Mouse (Mus musculus) MEL (cell line): ENCODE data around the gene Zfp607a. TPM values are rescaled to one million over a fixed set of nuclear protein-coding genes. Genes with fewer than 3 reads are reported as not detected.

Experiments
- DNase-seq: peaks from one replicate; pipeline ENCODE4 v3.0.0; 2011; ENCODE audit warnings: low read depth, low spot score
- H3K27ac ChIP-seq: 2 replicates; pipeline ENCODE4 v1.5.1; 2012; ENCODE audit warnings: low read depth, mild to moderate bottlenecking, control low read depth, low read length, moderate library complexity; ENCODE audit not compliant: control insufficient read depth
- H3K27me3 ChIP-seq, 2 experiments: fragments of 150-350 bp in 1 of 2; sonication (generic) in 1 of 2; 2 replicates each; pipeline ENCODE4 v1.6.1; 2012; ENCODE audit warnings: low read length in 2 of 2, mild to moderate bottlenecking in 2 of 2, improper control_type of control experiment in 1 of 2, moderate library complexity in 1 of 2; ENCODE audit not compliant: insufficient read depth in 2 of 2, control insufficient read depth in 1 of 2
- H3K36me3 ChIP-seq, 2 experiments: 2 replicates each; pipeline ENCODE4 v1.6.1; 2012 to 2014; ENCODE audit warnings: low read length in 2 of 2, improper control_type of control experiment in 1 of 2, inconsistent platforms in 1 of 2, mild to moderate bottlenecking in 1 of 2; ENCODE audit not compliant: insufficient read depth in 2 of 2, control insufficient read depth in 1 of 2
- H3K4me1 ChIP-seq, 2 experiments: fragments of 150-350 bp in 1 of 2; sonication (generic) in 1 of 2; 2 replicates each; pipeline ENCODE4 v1.6.1; 2012; ENCODE audit warnings: low read length in 2 of 2, improper control_type of control experiment in 1 of 2, mild to moderate bottlenecking in 1 of 2; ENCODE audit not compliant: insufficient read depth in 2 of 2, control insufficient read depth in 1 of 2
- H3K4me3 ChIP-seq, 2 experiments: fragments of 150-350 bp in 1 of 2; sonication (generic) in 1 of 2; 2 replicates each; pipeline ENCODE4 v1.5.1; 2012; ENCODE audit warnings: low read depth in 2 of 2, low read length in 2 of 2, mild to moderate bottlenecking in 2 of 2, moderate library complexity in 2 of 2, control low read depth in 1 of 2, improper control_type of control experiment in 1 of 2; ENCODE audit not compliant: control insufficient read depth in 1 of 2, insufficient read depth in 1 of 2
- H3K79me2 ChIP-seq: 2 replicates; pipeline ENCODE4 v1.6.1; 2012; ENCODE audit warnings: mild to moderate bottlenecking, low read length, moderate library complexity; ENCODE audit not compliant: control insufficient read depth, poor library complexity, insufficient read depth
- H3K9ac ChIP-seq: 2 replicates; pipeline ENCODE4 v1.6.1; 2012; ENCODE audit warnings: low read depth, mild to moderate bottlenecking, control low read depth, low read length, moderate library complexity; ENCODE audit not compliant: control insufficient read depth, poor library complexity, severe bottlenecking
- H3K9me3 ChIP-seq: fragments of 150-350 bp; sonication (generic); replicated peaks from 2 replicates; pipeline ENCODE4 v1.6.1; 2012; ENCODE audit warnings: mild to moderate bottlenecking, low read length, improper control_type of control experiment, moderate library complexity; ENCODE audit not compliant: insufficient read depth
- BHLHE40 ChIP-seq: IDR thresholded peaks from 2 replicates; pipeline ENCODE4 v1.6.1; 2012; ENCODE audit warnings: low read depth, mild to moderate bottlenecking, inconsistent platforms, low read length, improper control_type of control experiment, borderline replicate concordance
- CHD1 ChIP-seq: IDR thresholded peaks from 2 replicates; pipeline ENCODE4 v1.6.1; 2012; ENCODE audit warnings: low read depth, mild to moderate bottlenecking, inconsistent platforms, low read length, improper control_type of control experiment
- ELF1 ChIP-seq: IDR thresholded peaks from 2 replicates; pipeline ENCODE4 v1.6.1; 2014; ENCODE audit warnings: low read depth, mild to moderate bottlenecking, inconsistent platforms, low read length, improper control_type of control experiment, moderate library complexity
- EP300 ChIP-seq, 2 experiments: IDR thresholded peaks; 2 replicates each; pipeline ENCODE4 v1.6.1; 2011; ENCODE audit warnings: improper control_type of control experiment in 2 of 2, low read length in 2 of 2, low read depth in 1 of 2, mild to moderate bottlenecking in 1 of 2
- HCFC1 ChIP-seq: IDR thresholded peaks from 2 replicates; pipeline ENCODE4 v1.6.1; 2012; ENCODE audit warnings: low read depth, mild to moderate bottlenecking, inconsistent platforms, low read length, improper control_type of control experiment, moderate library complexity
- JUND ChIP-seq: IDR thresholded peaks from 2 replicates; pipeline ENCODE4 v1.6.1; 2011; ENCODE audit warnings: low read depth, mild to moderate bottlenecking, improper control_type of control experiment, low read length
- KAT2A ChIP-seq: conservative IDR thresholded peaks from 2 replicates; pipeline ENCODE4 v1.6.1; 2012; ENCODE audit warnings: low read depth, low read length, improper control_type of control experiment, inconsistent platforms
- MAFK ChIP-seq: IDR thresholded peaks from 2 replicates; pipeline ENCODE4 v1.6.1; 2011; ENCODE audit warnings: low read depth, mild to moderate bottlenecking, low read length, improper control_type of control experiment, borderline replicate concordance
- MAX ChIP-seq: IDR thresholded peaks from 2 replicates; pipeline ENCODE4 v1.6.1; 2011; ENCODE audit warnings: low read length, improper control_type of control experiment
- MXI1 ChIP-seq: IDR thresholded peaks from 2 replicates; pipeline ENCODE4 v1.6.1; 2011; ENCODE audit warnings: mild to moderate bottlenecking, low read depth, low read length, improper control_type of control experiment
- MYB ChIP-seq: IDR thresholded peaks from 2 replicates; pipeline ENCODE4 v1.6.1; 2011; ENCODE audit warnings: mild to moderate bottlenecking, low read depth, low read length, improper control_type of control experiment
- NELFE ChIP-seq: IDR thresholded peaks from 2 replicates; pipeline ENCODE4 v1.6.1; 2011; ENCODE audit warnings: low read depth, low read length, improper control_type of control experiment
- POLR2AphosphoS2 ChIP-seq: IDR thresholded peaks from 2 replicates; pipeline ENCODE4 v1.6.1; 2011; ENCODE audit warnings: low read length, improper control_type of control experiment
- POLR2AphosphoS5 ChIP-seq: IDR thresholded peaks from 2 replicates; pipeline ENCODE4 v1.6.1; 2012; ENCODE audit warnings: low read depth, borderline replicate concordance, mild to moderate bottlenecking, inconsistent platforms, low read length, moderate library complexity, mixed read lengths
- RAD21 ChIP-seq: IDR thresholded peaks from 2 replicates; pipeline ENCODE4 v1.6.1; 2011; ENCODE audit warnings: mild to moderate bottlenecking, low read depth, low read length, improper control_type of control experiment
- SIN3A ChIP-seq: IDR thresholded peaks from 2 replicates; pipeline ENCODE4 v1.6.1; 2012; ENCODE audit warnings: low read length, improper control_type of control experiment, inconsistent platforms
- SMC3 ChIP-seq: IDR thresholded peaks from 2 replicates; pipeline ENCODE4 v1.6.1; 2011; ENCODE audit warnings: low read depth, low read length, improper control_type of control experiment
- TAL1 ChIP-seq: IDR thresholded peaks from 2 replicates; pipeline ENCODE4 v1.6.1; 2012; ENCODE audit warnings: mild to moderate bottlenecking, inconsistent platforms, low read length, moderate library complexity, mixed read lengths
- USF1 ChIP-seq: IDR thresholded peaks from 2 replicates; pipeline ENCODE4 v1.6.1; 2014; ENCODE audit warnings: low read depth, mild to moderate bottlenecking, inconsistent platforms, low read length, improper control_type of control experiment, moderate library complexity
- USF2 ChIP-seq, 2 experiments: IDR thresholded peaks; 2 replicates each; pipeline ENCODE4 v1.6.1; 2011 to 2012; ENCODE audit warnings: improper control_type of control experiment in 2 of 2, low read length in 2 of 2, borderline replicate concordance in 1 of 2, inconsistent platforms in 1 of 2, low read depth in 1 of 2, mild to moderate bottlenecking in 1 of 2; ENCODE audit not compliant: insufficient read depth in 1 of 2
- polyA plus RNA-seq, 2 experiments: library from polyadenylated mRNA; stranded (reverse) in 1 of 2; unstranded in 1 of 2; fragments of >175 nt in 1 of 2; fragments of >200 nt in 1 of 2; gene quantifications; 2 replicates each; pipeline versions ENCODE4 v1.2.1 to v1.2.4; 2012; ENCODE audit warnings: low replicate concordance in 2 of 2, low read depth in 1 of 2; ENCODE audit not compliant: insufficient read length in 2 of 2, insufficient read depth in 1 of 2, missing spikeins in 1 of 2
- total RNA-seq: library from RNA; depleted of rRNA; stranded (reverse); fragments of 300-350 nt; gene quantifications from 2 replicates; pipeline ENCODE4 v1.2.3, GENCODE M21; 2012

The Zfp607a gene
- total and polyA plus RNA-seq, 3 experiments, result 2.4 to 4.0 TPM; not detected in 1

- TF ChIP-seq KAT2A, result no peak
- no peak for TF ChIP-seq CHD1
- TF ChIP-seq USF2 (IDR thresholded peaks at IDR 0.05; ENCODE audit: borderline replicate concordance in 1 of 2, insufficient read depth in 1 of 2, low read depth in 1 of 2, low read length in 2 of 2), result no peak
- TF ChIP-seq MYB, result no peak
- TF ChIP-seq MAX, result no peak
- TF ChIP-seq SMC3, result no peak
- TF ChIP-seq RAD21, result no peak
- TF ChIP-seq ELF1, result no peak
- no peak for TF ChIP-seq POLR2AphosphoS2
- no peak for TF ChIP-seq MAFK
- TF ChIP-seq BHLHE40, result no peak
- no peak for TF ChIP-seq POLR2AphosphoS5
- TF ChIP-seq USF1, result no peak
- TF ChIP-seq EP300 (IDR thresholded peaks at IDR 0.05; ENCODE audit: low read depth in 1 of 2, low read length in 2 of 2), result no peak
- TF ChIP-seq TAL1, result no peak
- TF ChIP-seq MXI1, result no peak
- TF ChIP-seq NELFE, result no peak
- no peak for TF ChIP-seq SIN3A
- no peak for TF ChIP-seq HCFC1
- peak overlapping the region in 1 of 2 experiments; percentile 74; a peak in 1 of 4 replicates for H3K4me3 ChIP-seq
These were observed 17.7 kb upstream of the Zfp607a start for GRCm38 (mm10) chr7:27839596-27839995.

GRCm38 (mm10) chr7:27840104-27840503, 17.2 kb upstream of the Zfp607a start:
- peaks cover 0 to 3% of the 10 kb centered on the region in 2 experiments; a peak in 2 of 4 replicates for H3K36me3 ChIP-seq
- H3K27ac ChIP-seq, result no peak overlapping the region
- H3K79me2 ChIP-seq, result no peaks in the 10 kb centered on the region; the same call in 1 of the 2 replicates
- DNase-seq, result no peak
- no peaks in the 10 kb centered on the region for H3K27me3 ChIP-seq
- no peak overlapping the region for H3K4me3 ChIP-seq
- no peak for TF ChIP-seq JUND
- TF ChIP-seq, all 39 proteins: peak for 0
- Histone ChIP-seq H3K9ac (no peak overlapping the region), H3K9me3 (no peaks in the 10 kb centered on the region), H3K4me1 (peaks cover 3 to 6% of the 10 kb centered on the region in 2 experiments; a peak in 3 of 4 replicates)

More at GRCm38 (mm10) chr7:27839596-27839995, 17.7 kb upstream of the Zfp607a start:
- no peak for DNase-seq
- no peaks in the 10 kb centered on the region; the same call in 1 of the 2 replicates for H3K79me2 ChIP-seq
- no peaks in the 10 kb centered on the region for H3K9me3 ChIP-seq
- H3K9ac ChIP-seq, result no peak overlapping the region
- peaks cover 3 to 6% of the 10 kb centered on the region in 2 experiments; a peak in 3 of 4 replicates for H3K4me1 ChIP-seq
- H3K27ac ChIP-seq, result no peak overlapping the region
- H3K27me3 ChIP-seq, result no peaks in the 10 kb centered on the region
- H3K36me3 ChIP-seq, result peaks cover 0 to 3% of the 10 kb centered on the region in 2 experiments; a peak in 2 of 4 replicates
